Mouse (Mus musculus) stomach, embryonic 15.5 days (tissue): ENCODE measurements around the gene Dennd2a. TPM values are rescaled to one million over a fixed set of nuclear protein-coding genes. Genes with fewer than 3 reads are reported as not detected.
A peak's percentile ranks its signal among the peaks of the same experiment; 100 is the strongest.

ENCODE experiments used
- ATAC-seq: fragments of 200-750 bp; cut with Nextera tagmentation; 2 replicates; pipeline ENCODE4 v1.8.0; 2017; ENCODE audit warnings: low read depth, moderate number of reproducible peaks, moderate TSS enrichment; ENCODE audit not compliant: insufficient read depth, low FRiP score
- H3K27ac ChIP-seq: fragments of 300-500 bp; sonication (generic); 2 replicates; pipeline ENCODE4 v1.5.1; 2015; ENCODE audit warnings: mild to moderate bottlenecking, inconsistent platforms
- H3K27me3 ChIP-seq: fragments of 300-500 bp; sonication (generic); replicated peaks from 2 replicates; pipeline ENCODE4 v1.6.1; 2015; ENCODE audit warnings: inconsistent platforms
- H3K36me3 ChIP-seq: fragments of 300-500 bp; sonication (generic); 2 replicates; pipeline ENCODE4 v1.6.1; 2015; ENCODE audit warnings: inconsistent platforms
- H3K4me1 ChIP-seq: fragments of 300-500 bp; sonication (generic); 2 replicates; pipeline ENCODE4 v1.6.1; 2015; ENCODE audit warnings: inconsistent platforms
- H3K4me2 ChIP-seq: fragments of 300-500 bp; sonication (generic); 2 replicates; pipeline ENCODE4 v1.6.1; 2015; ENCODE audit warnings: mild to moderate bottlenecking, inconsistent platforms
- H3K4me3 ChIP-seq: fragments of 300-500 bp; sonication (generic); replicated peaks from 2 replicates; pipeline ENCODE4 v1.5.1; 2015; ENCODE audit warnings: inconsistent platforms
- H3K9ac ChIP-seq: fragments of 300-500 bp; sonication (generic); 2 replicates; pipeline ENCODE4 v1.6.1; 2015; ENCODE audit warnings: inconsistent platforms
- H3K9me3 ChIP-seq: fragments of 300-500 bp; sonication (generic); 2 replicates; pipeline ENCODE4 v1.6.1; 2016; ENCODE audit warnings: inconsistent platforms
- WGBS: fragments of 180-500 bp; shearing (Covaris S2); methylation state at CpG from one replicate; pipeline ENCODE4 v1.1.7; 2015; 5-methylcytosine and 5-hydroxymethylcytosine counted together
- polyA plus RNA-seq: library from polyadenylated mRNA; unstranded; fragments of >200 nt; fragmentation: Nextera tagmentation; extraction: Ambion mirVana; gene quantifications from 2 replicates; pipeline ENCODE4 v1.2.1, GENCODE M21; 2015

Dennd2a gene
- polyA plus RNA-seq, 1 experiment from 2014 or later, result 13.4 TPM

DNA sequence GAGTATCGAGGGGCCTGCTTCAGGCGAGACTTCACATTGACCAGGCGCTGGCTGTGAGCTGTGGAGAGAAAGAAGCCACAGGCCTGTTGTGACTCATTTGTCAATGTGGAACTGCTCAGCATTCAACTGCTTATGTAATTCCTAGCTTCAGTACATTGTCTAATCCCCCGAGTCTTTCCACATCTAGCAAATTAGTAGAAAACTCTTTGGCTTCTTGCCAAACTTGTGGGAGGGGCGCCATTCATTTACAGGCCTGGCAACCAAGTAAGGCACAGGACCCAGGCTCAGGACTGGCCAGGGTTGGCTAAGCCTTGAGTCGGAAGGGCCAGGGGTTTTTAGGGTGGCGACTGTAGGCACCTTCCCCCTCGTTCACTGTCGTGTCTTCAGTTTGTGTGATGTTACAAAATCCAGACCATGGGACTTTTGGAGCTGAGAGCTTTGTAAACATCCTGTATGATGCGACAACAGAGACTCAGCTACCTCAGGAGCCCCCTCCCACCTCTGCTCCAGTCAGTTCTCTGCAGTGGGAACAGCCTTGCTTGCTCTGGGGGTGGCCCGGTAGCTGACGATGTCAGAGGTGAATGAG lies 64.4 kb downstream of the Dennd2a start:
- Histone ChIP-seq H3K9ac (no peak overlapping the region), H3K27me3 (no peaks in the 10 kb centered on the region), H3K4me3 (no peak overlapping the region), H3K27ac (no peak overlapping the region), H3K36me3 (peaks cover 5% of the 10 kb centered on the region), H3K9me3 (no peaks in the 10 kb centered on the region), H3K4me2 (no peak overlapping the region), H3K4me1 (no peaks in the 10 kb centered on the region)
- 51% methylated on average over 12 of the region's 12 CpGs for WGBS
- peak; percentile 56; the same call in 1 of the 2 replicates for ATAC-seq

- Histone ChIP-seq H3K36me3 (peaks cover 5% of the 10 kb centered on the region), H3K9ac (no peak overlapping the region), H3K4me3 (no peak overlapping the region), H3K9me3 (no peaks in the 10 kb centered on the region), H3K4me1 (no peaks in the 10 kb centered on the region), H3K27me3 (no peaks in the 10 kb centered on the region), H3K27ac (no peak overlapping the region), H3K4me2 (no peak overlapping the region)
- ATAC-seq, result no peak
- WGBS, result 86% methylated on average over 4 of the region's 4 CpGs
Measured at GRCm38 (mm10) chr6:39492161-39492560, 65.5 kb downstream of the Dennd2a start.

DNA sequence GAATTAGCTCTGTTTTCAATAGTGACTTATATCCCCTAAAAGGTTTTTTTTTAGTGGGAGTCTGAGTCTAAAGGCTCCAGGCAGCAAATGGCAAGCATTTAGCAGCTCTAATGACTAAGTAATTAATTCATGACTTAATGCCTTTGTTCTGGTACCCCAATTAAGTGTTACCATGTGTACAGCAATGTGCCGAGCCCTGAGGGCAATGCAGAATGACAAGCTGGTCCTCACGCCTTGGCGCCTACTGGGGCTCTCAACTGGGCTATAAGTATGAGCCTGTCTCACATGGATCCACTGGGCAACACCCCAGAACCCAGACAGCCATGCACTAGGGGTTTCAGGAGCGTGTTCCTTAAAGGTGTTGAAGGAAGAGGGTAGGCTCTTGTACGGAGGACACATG lies 66.5 kb downstream of the Dennd2a start:
- Histone ChIP-seq H3K4me3 (no peak overlapping the region), H3K36me3 (peaks cover 3% of the 10 kb centered on the region), H3K4me1 (no peaks in the 10 kb centered on the region), H3K27ac (no peak overlapping the region), H3K27me3 (no peaks in the 10 kb centered on the region), H3K4me2 (no peak overlapping the region), H3K9me3 (no peaks in the 10 kb centered on the region), H3K9ac (no peak overlapping the region)
- 91% methylated on average over 5 of the region's 5 CpGs for WGBS
- no peak for ATAC-seq

DNA sequence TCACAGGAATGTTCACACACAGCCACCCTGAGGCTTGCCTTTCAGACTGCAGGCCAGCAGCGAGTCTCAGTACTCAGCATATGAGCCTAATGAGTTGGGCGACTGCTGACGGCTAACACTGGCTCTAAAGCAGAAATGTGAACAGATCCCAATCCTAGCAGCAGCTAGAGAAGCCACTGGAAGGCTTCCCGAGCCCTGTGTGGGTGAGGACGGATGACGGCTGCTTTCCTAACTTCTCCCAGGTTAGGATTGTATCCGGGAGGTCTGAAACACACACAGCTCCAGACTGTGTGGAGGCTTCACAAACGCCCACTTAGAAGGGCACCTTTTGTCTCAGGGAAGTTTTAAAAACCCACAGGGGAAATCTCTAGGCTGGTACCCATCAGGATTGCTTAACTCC lies 69.4 kb downstream of the Dennd2a start:
- H3K36me3 ChIP-seq, result peaks cover 14% of the 10 kb centered on the region
- no peak overlapping the region for H3K9ac ChIP-seq
- no peaks in the 10 kb centered on the region for H3K4me1 ChIP-seq
- H3K4me3 ChIP-seq, result no peak overlapping the region
- no peak overlapping the region for H3K4me2 ChIP-seq
- no peaks in the 10 kb centered on the region for H3K9me3 ChIP-seq
- no peaks in the 10 kb centered on the region for H3K27me3 ChIP-seq
- 87% methylated on average over 8 of the region's 8 CpGs for WGBS
- ATAC-seq, result no peak
- H3K27ac ChIP-seq, result no peak overlapping the region

DNA sequence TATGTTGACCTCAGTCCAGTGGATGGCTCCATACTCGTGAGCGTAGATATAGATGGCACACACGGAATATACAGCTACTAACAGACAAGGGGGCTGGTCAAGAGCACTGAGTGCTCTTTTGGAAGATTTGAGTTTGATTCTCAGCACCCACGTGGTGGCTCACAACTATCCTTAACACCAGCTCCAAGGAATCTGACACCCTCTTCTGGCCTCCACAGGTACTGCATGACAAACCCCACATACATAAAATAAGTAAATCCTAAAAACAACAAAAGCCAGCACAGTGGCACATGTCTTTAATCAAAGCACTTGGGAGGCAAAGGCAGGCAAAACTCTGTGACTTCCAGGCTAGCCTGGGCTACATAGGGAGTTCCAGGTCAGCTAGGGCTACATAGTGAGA lies 74.0 kb downstream of the Dennd2a start:
- H3K4me2 ChIP-seq, result no peak overlapping the region
- H3K27me3 ChIP-seq, result no peaks in the 10 kb centered on the region
- WGBS, result 91% methylated on average over 4 of the region's 4 CpGs
- no peaks in the 10 kb centered on the region for H3K9me3 ChIP-seq
- H3K4me3 ChIP-seq, result no peak overlapping the region
- ATAC-seq, result no peak
- no peaks in the 10 kb centered on the region for H3K4me1 ChIP-seq
- no peak overlapping the region for H3K9ac ChIP-seq
- no peak overlapping the region for H3K27ac ChIP-seq
- peaks cover 24% of the 10 kb centered on the region for H3K36me3 ChIP-seq

DNA sequence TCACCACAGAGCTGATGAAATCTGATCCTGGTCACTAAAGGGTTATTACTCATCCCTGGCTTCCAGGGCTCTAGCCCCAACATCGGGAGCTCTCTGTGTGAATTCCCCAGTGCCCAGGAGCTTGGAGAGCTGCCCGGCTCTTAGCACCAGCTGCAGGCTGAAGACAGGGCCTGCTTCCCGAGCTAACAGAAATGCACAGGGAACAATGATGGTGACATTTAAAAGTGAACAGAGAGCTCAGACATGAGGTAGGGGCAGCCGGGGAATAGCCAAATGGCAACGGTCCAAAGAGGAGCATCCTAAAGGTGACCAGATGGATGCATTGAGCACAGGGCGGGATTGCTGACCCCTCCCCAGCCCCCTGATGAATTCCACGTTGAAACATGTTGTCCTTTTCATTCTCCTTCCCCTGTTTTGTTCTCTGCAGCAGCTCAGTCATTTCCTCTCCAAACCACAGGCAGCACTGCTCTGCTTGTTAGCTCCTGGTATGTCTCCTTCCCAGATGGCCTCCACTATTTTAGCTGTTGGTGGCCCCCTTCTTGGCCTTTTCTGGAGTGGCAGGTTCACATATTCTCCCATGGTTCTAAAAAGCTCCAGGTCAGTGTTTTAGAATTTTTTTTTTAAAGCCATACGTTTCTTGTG lies 79.0 kb downstream of the Dennd2a start:
- Histone ChIP-seq H3K4me2 (no peak overlapping the region), H3K9ac (no peak overlapping the region), H3K36me3 (peaks cover 16% of the 10 kb centered on the region), H3K4me3 (no peak overlapping the region), H3K4me1 (0 out of 2 replicates have a peak, but pooled peaks cover 4% of the 10 kb centered on the region), H3K27me3 (no peaks in the 10 kb centered on the region), H3K9me3 (no peaks in the 10 kb centered on the region), H3K27ac (no peak overlapping the region)
- ATAC-seq, result no peak
- 61% methylated on average over 8 of the region's 8 CpGs for WGBS

- H3K36me3 ChIP-seq, result peaks cover 6% of the 10 kb centered on the region; the same call in 1 of the 2 replicates
- no peaks in the 10 kb centered on the region for H3K9me3 ChIP-seq
- no peak overlapping the region for H3K4me3 ChIP-seq
- peak overlapping the region; percentile 48 for H3K27ac ChIP-seq
- H3K27me3 ChIP-seq, result no peaks in the 10 kb centered on the region
- H3K4me2 ChIP-seq, result no peak overlapping the region
- ATAC-seq, result 0 out of 2 replicates have a peak, but pooled peaks have one; percentile 15
- H3K9ac ChIP-seq, result no peak overlapping the region
- 0 out of 2 replicates have a peak, but pooled peaks cover 4% of the 10 kb centered on the region for H3K4me1 ChIP-seq
- WGBS, result 37% methylated on average over 1 of the region's 1 CpGs
Measured at GRCm38 (mm10) chr6:39476617-39477016, 81.0 kb downstream of the Dennd2a start.

- 44% methylated on average over 6 of the region's 6 CpGs for WGBS
- Histone ChIP-seq H3K4me2 (no peak overlapping the region), H3K9me3 (no peaks in the 10 kb centered on the region), H3K36me3 (peaks cover 3% of the 10 kb centered on the region; the same call in 1 of the 2 replicates), H3K9ac (no peak overlapping the region), H3K4me3 (no peak overlapping the region), H3K27me3 (no peaks in the 10 kb centered on the region), H3K27ac (no peak overlapping the region), H3K4me1 (0 out of 2 replicates have a peak, but pooled peaks cover 4% of the 10 kb centered on the region)
- peak; percentile 45; the same call in 1 of the 2 replicates for ATAC-seq
Measured at GRCm38 (mm10) chr6:39474424-39474823, 83.2 kb downstream of the Dennd2a start.

GRCm38 (mm10) chr6:39472837-39473236 lies 84.8 kb downstream of the Dennd2a start:
- no peak overlapping the region for H3K4me3 ChIP-seq
- H3K9me3 ChIP-seq, result no peaks in the 10 kb centered on the region
- no peak overlapping the region for H3K4me2 ChIP-seq
- WGBS, result 62% methylated on average over 5 of the region's 5 CpGs
- H3K4me1 ChIP-seq, result 0 out of 2 replicates have a peak, but pooled peaks cover 4% of the 10 kb centered on the region
- no peaks in the 10 kb centered on the region for H3K27me3 ChIP-seq
- ATAC-seq, result no peak
- no peak overlapping the region for H3K9ac ChIP-seq
- H3K36me3 ChIP-seq, result peaks cover 14% of the 10 kb centered on the region
- no peak overlapping the region for H3K27ac ChIP-seq

GRCm38 (mm10) chr6:39472271-39472670 lies 85.4 kb downstream of the Dennd2a start:
- no peak for ATAC-seq
- peaks cover 14% of the 10 kb centered on the region for H3K36me3 ChIP-seq
- no peak overlapping the region for H3K4me3 ChIP-seq
- H3K4me1 ChIP-seq, result 0 out of 2 replicates have a peak, but pooled peaks cover 4% of the 10 kb centered on the region
- no peaks in the 10 kb centered on the region for H3K9me3 ChIP-seq
- H3K27me3 ChIP-seq, result no peaks in the 10 kb centered on the region
- H3K9ac ChIP-seq, result no peak overlapping the region
- WGBS, result 67% methylated on average over 4 of the region's 4 CpGs
- no peak overlapping the region for H3K27ac ChIP-seq
- H3K4me2 ChIP-seq, result no peak overlapping the region

- WGBS, result 95% methylated on average over 14 of the region's 14 CpGs
- Histone ChIP-seq H3K27me3 (no peaks in the 10 kb centered on the region), H3K27ac (no peak overlapping the region), H3K9me3 (no peaks in the 10 kb centered on the region), H3K36me3 (peaks cover 14% of the 10 kb centered on the region), H3K4me3 (no peak overlapping the region), H3K4me1 (no peaks in the 10 kb centered on the region), H3K4me2 (no peak overlapping the region), H3K9ac (no peak overlapping the region)
- no peak for ATAC-seq
Measured at GRCm38 (mm10) chr6:39470076-39470475, 87.6 kb downstream of the Dennd2a start.

DNA sequence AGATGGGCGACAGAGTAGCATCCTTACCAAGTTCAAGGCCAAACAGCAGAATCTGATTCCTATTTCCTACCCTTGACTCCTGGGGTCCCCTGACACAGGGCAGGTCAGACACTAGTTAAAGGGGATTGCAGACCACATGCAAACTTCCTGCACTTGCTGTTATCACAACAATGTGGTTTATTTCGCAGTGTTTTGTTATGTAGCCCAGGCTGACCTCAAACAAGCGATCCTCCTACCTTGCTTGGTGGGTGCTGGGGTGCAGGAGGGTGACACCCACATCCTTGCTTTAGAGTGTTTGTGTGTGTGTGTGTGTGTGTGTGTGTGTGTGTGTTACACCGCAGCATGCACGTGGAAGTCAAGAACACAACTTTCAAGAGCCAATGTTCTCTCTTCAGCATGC lies 88.2 kb downstream of the Dennd2a start:
- WGBS, result 85% methylated on average over 5 of the region's 5 CpGs
- no peak overlapping the region for H3K27ac ChIP-seq
- no peak overlapping the region for H3K9ac ChIP-seq
- no peak overlapping the region for H3K4me3 ChIP-seq
- H3K36me3 ChIP-seq, result peaks cover 14% of the 10 kb centered on the region
- no peaks in the 10 kb centered on the region for H3K27me3 ChIP-seq
- no peaks in the 10 kb centered on the region for H3K4me1 ChIP-seq
- no peak for ATAC-seq
- no peak overlapping the region for H3K4me2 ChIP-seq
- no peaks in the 10 kb centered on the region for H3K9me3 ChIP-seq
